Mouse (Mus musculus): ENCODE measurements around the gene Slc35f3. TPM values are rescaled to one million over a fixed set of nuclear protein-coding genes. Genes with fewer than 3 reads are reported as not detected.

The Slc35f3 gene
- total and polyA plus RNA-seq, 2 experiments from 2014 or later = 2.1 to 4.6 TPM

GRCm38 (mm10) chr8:126371871-126372270 is 73.5 kb downstream of the Slc35f3 start:
- ATAC-seq (ENCODE audit: low FRiP score) = no peak

GRCm38 (mm10) chr8:126379580-126379979 is 81.2 kb downstream of the Slc35f3 start:
- ATAC-seq (ENCODE audit: low FRiP score) (no peak), DNase-seq (ENCODE audit: low spot score) (no peak)
- no peak overlapping the region for H3K4me3 ChIP-seq (ENCODE audit: low read depth, low read length)
- H3K36me3 ChIP-seq (ENCODE audit: insufficient read depth, low read length) = no peaks in the 10 kb centered on the region
- no peak overlapping the region for H3K4me2 ChIP-seq (ENCODE audit: low read depth, low read length, poor library complexity, severe bottlenecking)
- H3K9ac ChIP-seq (replicated peaks; ENCODE audit: low read length, poor library complexity, severe bottlenecking) = no peak overlapping the region
- no peaks in the 10 kb centered on the region for H3K9me3 ChIP-seq (ENCODE audit: low read length)
- H3K27me3 ChIP-seq (ENCODE audit: insufficient read depth, low read length) = no peaks in the 10 kb centered on the region
- WGBS = 90% methylated on average over 6 of the region's 6 CpGs
- no peak for TF ChIP-seq CTCF (IDR thresholded peaks at IDR 0.05)
- H3K27ac ChIP-seq (ENCODE audit: low read depth, low read length) = no peak overlapping the region
- no peaks in the 10 kb centered on the region for H3K4me1 ChIP-seq (ENCODE audit: insufficient read depth, low read length)

More at GRCm38 (mm10) chr8:126371871-126372270, 73.5 kb downstream of the Slc35f3 start:
- Histone ChIP-seq H3K27me3 (ENCODE audit: insufficient read depth, low read length) (no peaks in the 10 kb centered on the region), H3K27ac (ENCODE audit: low read depth, low read length) (no peak overlapping the region), H3K9me3 (ENCODE audit: low read length) (no peaks in the 10 kb centered on the region), H3K4me3 (ENCODE audit: low read depth, low read length) (no peak overlapping the region), H3K4me2 (ENCODE audit: low read depth, low read length, poor library complexity, severe bottlenecking) (no peak overlapping the region), H3K4me1 (ENCODE audit: insufficient read depth, low read length) (no peaks in the 10 kb centered on the region), H3K9ac (replicated peaks; ENCODE audit: low read length, poor library complexity, severe bottlenecking) (no peak overlapping the region), H3K36me3 (ENCODE audit: insufficient read depth, low read length) (no peaks in the 10 kb centered on the region)
- TF ChIP-seq CTCF (IDR thresholded peaks at IDR 0.05) = no peak
- no peak for DNase-seq (ENCODE audit: low spot score)
- WGBS = 79% methylated on average over 3 of the region's 3 CpGs

GRCm38 (mm10) chr8:126380141-126380540 is 81.8 kb downstream of the Slc35f3 start:
- Histone ChIP-seq H3K4me1 (ENCODE audit: insufficient read depth, low read length) (no peaks in the 10 kb centered on the region), H3K27ac (ENCODE audit: low read depth, low read length) (no peak overlapping the region), H3K27me3 (ENCODE audit: insufficient read depth, low read length) (no peaks in the 10 kb centered on the region), H3K4me3 (ENCODE audit: low read depth, low read length) (no peak overlapping the region), H3K9ac (replicated peaks; ENCODE audit: low read length, poor library complexity, severe bottlenecking) (no peak overlapping the region), H3K9me3 (ENCODE audit: low read length) (no peaks in the 10 kb centered on the region), H3K4me2 (ENCODE audit: low read depth, low read length, poor library complexity, severe bottlenecking) (no peak overlapping the region), H3K36me3 (ENCODE audit: insufficient read depth, low read length) (no peaks in the 10 kb centered on the region)
- DNase-seq (ENCODE audit: low spot score) (peak; percentile 66), ATAC-seq (ENCODE audit: low FRiP score) (no peak)
- 49% methylated on average over 2 of the region's 2 CpGs for WGBS
- no peak for TF ChIP-seq CTCF (IDR thresholded peaks at IDR 0.05)

GRCm38 (mm10) chr8:126381299-126381698 is 82.9 kb downstream of the Slc35f3 start:
- no peak for ATAC-seq (ENCODE audit: low FRiP score)
- DNase-seq (ENCODE audit: low spot score) = no peak
- H3K4me2 ChIP-seq (ENCODE audit: low read depth, low read length, poor library complexity, severe bottlenecking) = no peak overlapping the region
- no peak overlapping the region for H3K9ac ChIP-seq (replicated peaks; ENCODE audit: low read length, poor library complexity, severe bottlenecking)
- TF ChIP-seq CTCF (IDR thresholded peaks at IDR 0.05) = no peak
- no peak overlapping the region for H3K4me3 ChIP-seq (ENCODE audit: low read depth, low read length)
- no peaks in the 10 kb centered on the region for H3K9me3 ChIP-seq (ENCODE audit: low read length)
- H3K27me3 ChIP-seq (ENCODE audit: insufficient read depth, low read length) = no peaks in the 10 kb centered on the region
- 81% methylated on average over 7 of the region's 7 CpGs for WGBS
- no peaks in the 10 kb centered on the region for H3K36me3 ChIP-seq (ENCODE audit: insufficient read depth, low read length)
- no peak overlapping the region for H3K27ac ChIP-seq (ENCODE audit: low read depth, low read length)
- no peaks in the 10 kb centered on the region for H3K4me1 ChIP-seq (ENCODE audit: insufficient read depth, low read length)

- no peak for TF ChIP-seq CTCF (IDR thresholded peaks at IDR 0.05)
- Histone ChIP-seq H3K27me3 (ENCODE audit: insufficient read depth, low read length) (no peaks in the 10 kb centered on the region), H3K9me3 (ENCODE audit: low read length) (no peaks in the 10 kb centered on the region), H3K4me1 (ENCODE audit: insufficient read depth, low read length) (no peaks in the 10 kb centered on the region), H3K36me3 (ENCODE audit: insufficient read depth, low read length) (no peaks in the 10 kb centered on the region), H3K27ac (ENCODE audit: low read depth, low read length) (no peak overlapping the region), H3K4me2 (ENCODE audit: low read depth, low read length, poor library complexity, severe bottlenecking) (no peak overlapping the region), H3K4me3 (ENCODE audit: low read depth, low read length) (no peak overlapping the region), H3K9ac (replicated peaks; ENCODE audit: low read length, poor library complexity, severe bottlenecking) (no peak overlapping the region)
- WGBS = 48% methylated on average over 14 of the region's 14 CpGs
- ATAC-seq (ENCODE audit: low FRiP score) (no peak), DNase-seq (ENCODE audit: low spot score) (no peak)
Measured at GRCm38 (mm10) chr8:126382216-126382615, 83.9 kb downstream of the Slc35f3 start.

- Histone ChIP-seq H3K4me3 (ENCODE audit: low read depth, low read length) (no peak overlapping the region), H3K27ac (ENCODE audit: low read depth, low read length) (no peak overlapping the region), H3K36me3 (ENCODE audit: insufficient read depth, low read length) (no peaks in the 10 kb centered on the region), H3K4me2 (ENCODE audit: low read depth, low read length, poor library complexity, severe bottlenecking) (no peak overlapping the region), H3K27me3 (ENCODE audit: insufficient read depth, low read length) (no peaks in the 10 kb centered on the region), H3K4me1 (ENCODE audit: insufficient read depth, low read length) (no peaks in the 10 kb centered on the region), H3K9ac (replicated peaks; ENCODE audit: low read length, poor library complexity, severe bottlenecking) (no peak overlapping the region), H3K9me3 (ENCODE audit: low read length) (no peaks in the 10 kb centered on the region)
- ATAC-seq (ENCODE audit: low FRiP score) = no peak
- DNase-seq (ENCODE audit: low spot score) = peak; percentile 62
- 76% methylated on average over 5 of the region's 5 CpGs for WGBS
- TF ChIP-seq CTCF (IDR thresholded peaks at IDR 0.05) = peak; percentile 81
Measured at GRCm38 (mm10) chr8:126382749-126383148, 84.4 kb downstream of the Slc35f3 start.

Measured in midbrain, postnatal 0 days (tissue).